Comparison of ENCODE assay signal across 22 mouse cellular contexts in the genomic region with DNA sequence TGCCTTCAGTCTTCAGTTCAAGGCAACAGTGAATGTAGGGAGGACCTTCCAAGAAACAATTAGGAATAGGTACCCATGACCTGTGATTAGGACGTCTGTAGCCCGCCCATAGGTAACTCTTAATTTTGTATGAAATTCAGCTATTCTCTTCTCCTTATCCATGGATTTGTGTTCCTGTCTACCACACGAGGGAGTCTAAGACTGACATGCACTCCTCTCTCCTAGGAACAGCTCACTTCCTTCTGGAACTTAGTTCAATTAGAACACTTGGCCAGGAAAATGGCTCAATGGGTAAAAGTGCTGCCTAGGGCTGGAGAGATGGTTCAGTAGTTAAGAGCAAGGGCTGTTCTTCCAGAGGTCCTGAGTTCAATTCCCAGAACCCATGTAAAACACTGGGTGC. TPM values are rescaled to one million over a fixed set of nuclear protein-coding genes. Genes with fewer than 3 reads are reported as not detected.
A peak's percentile ranks its signal among the peaks of the same experiment; 100 is the strongest.
DNase-seq lines count a peak whose midpoint lies in the region; ATAC-seq and TF ChIP-seq lines count a peak whose summit lies in the region.
"Had no signal": no experiment of that assay in that cellular context is flagged by ENCODE, and none has a peak within 500 bp of the region (broad histone marks: within the 10 kb centered on the region; RNA-seq: fewer than 3 reads in every experiment).

No protein-coding gene starts in this region.

- peaks cover 10% of the 10 kb centered on the region for H3K4me1 ChIP-seq in embryonic facial prominence, embryonic 13.5 days
- H3K4me1 ChIP-seq in embryonic facial prominence, embryonic 10.5 days: peaks cover 18% of the 10 kb centered on the region
- H3K4me1 ChIP-seq in heart, embryonic 12.5 days (replicated peaks): peaks cover 41% of the 10 kb centered on the region
- no peaks in the 10 kb centered on the region for H3K4me1 ChIP-seq in hindbrain, postnatal 0 days (ENCODE audit: insufficient read depth, low read length)
- 0 out of 2 replicates have a peak, but pooled peaks cover 6% of the 10 kb centered on the region for H3K4me1 ChIP-seq in hindbrain, embryonic 13.5 days (replicated peaks)
- no peaks in the 10 kb centered on the region for H3K4me1 ChIP-seq in lung, postnatal 0 days (ENCODE audit: insufficient read depth, low read depth, low read length)

- ATAC-seq in embryonic facial prominence, embryonic 13.5 days (ENCODE audit: insufficient number of reproducible peaks, insufficient read depth, low FRiP score, low TSS enrichment, low read depth): no peak
- ATAC-seq in heart, embryonic 12.5 days (ENCODE audit: insufficient number of reproducible peaks, low FRiP score): no peak
- no peak for ATAC-seq in hindbrain, postnatal 0 days
- ATAC-seq in hindbrain, embryonic 13.5 days (ENCODE audit: low FRiP score): no peak
- ATAC-seq in lung, postnatal 0 days: no peak
- ATAC-seq: activated CD4-positive, CD25-positive, alpha-beta regulatory T cell, adult 4 months; forebrain, embryonic 14.5 days; midbrain, embryonic 16.5 days had no signal

- H3K9ac ChIP-seq in embryonic facial prominence, embryonic 13.5 days: no peak overlapping the region
- no peak overlapping the region for H3K9ac ChIP-seq in heart, embryonic 12.5 days
- H3K9ac ChIP-seq in hindbrain, postnatal 0 days (replicated peaks; ENCODE audit: low read length): no peak overlapping the region
- no peak overlapping the region for H3K9ac ChIP-seq in hindbrain, embryonic 13.5 days
- no peak overlapping the region for H3K9ac ChIP-seq in lung, postnatal 0 days (replicated peaks; ENCODE audit: low read depth)
- H3K9ac ChIP-seq: embryonic facial prominence, embryonic 12.5 days had no signal

- H3K9me3 ChIP-seq in embryonic facial prominence, embryonic 13.5 days: no peaks in the 10 kb centered on the region
- no peaks in the 10 kb centered on the region for H3K9me3 ChIP-seq in embryonic facial prominence, embryonic 10.5 days
- H3K9me3 ChIP-seq in heart, embryonic 12.5 days (replicated peaks): peaks cover 4% of the 10 kb centered on the region
- no peaks in the 10 kb centered on the region for H3K9me3 ChIP-seq in hindbrain, postnatal 0 days (ENCODE audit: low read length)
- no peaks in the 10 kb centered on the region for H3K9me3 ChIP-seq in hindbrain, embryonic 13.5 days
- H3K9me3 ChIP-seq in lung, postnatal 0 days (ENCODE audit: low read length): no peaks in the 10 kb centered on the region
- H3K9me3 ChIP-seq: embryonic facial prominence, embryonic 12.5 days; hindbrain, embryonic 10.5 days had no signal

- H3K27me3 ChIP-seq in embryonic facial prominence, embryonic 13.5 days: no peaks in the 10 kb centered on the region
- no peaks in the 10 kb centered on the region for H3K27me3 ChIP-seq in embryonic facial prominence, embryonic 10.5 days (replicated peaks; ENCODE audit: low read depth, poor library complexity, severe bottlenecking)
- no peaks in the 10 kb centered on the region for H3K27me3 ChIP-seq in heart, embryonic 12.5 days (replicated peaks)
- no peaks in the 10 kb centered on the region for H3K27me3 ChIP-seq in hindbrain, postnatal 0 days (ENCODE audit: insufficient read depth, low read length)
- H3K27me3 ChIP-seq in hindbrain, embryonic 13.5 days: no peaks in the 10 kb centered on the region
- H3K27me3 ChIP-seq in lung, postnatal 0 days (replicated peaks; ENCODE audit: insufficient read depth, low read length): no peaks in the 10 kb centered on the region
- H3K27me3 ChIP-seq: embryonic facial prominence, embryonic 12.5 days had no signal

- no peak overlapping the region for H3K4me2 ChIP-seq in embryonic facial prominence, embryonic 13.5 days
- no peak overlapping the region for H3K4me2 ChIP-seq in heart, embryonic 12.5 days
- H3K4me2 ChIP-seq in hindbrain, postnatal 0 days (ENCODE audit: low read depth, low read length): no peak overlapping the region
- H3K4me2 ChIP-seq in hindbrain, embryonic 13.5 days: no peak overlapping the region
- no peak overlapping the region for H3K4me2 ChIP-seq in lung, postnatal 0 days (replicated peaks; ENCODE audit: low read depth, low read length)
- H3K4me2 ChIP-seq: embryonic facial prominence, embryonic 12.5 days had no signal

- TF ChIP-seq EP300 in lung, postnatal 0 days (IDR thresholded peaks at IDR 0.05): no peak

- H3K27ac ChIP-seq in embryonic facial prominence, embryonic 13.5 days: peak overlapping the region; percentile 8; the same call in 1 of the 2 replicates
- H3K27ac ChIP-seq in embryonic facial prominence, embryonic 10.5 days (replicated peaks): no peak overlapping the region
- H3K27ac ChIP-seq in heart, embryonic 12.5 days (ENCODE audit: poor library complexity, severe bottlenecking): peak overlapping the region; percentile 79; the same call in 1 of the 2 replicates
- no peak overlapping the region for H3K27ac ChIP-seq in hindbrain, postnatal 0 days
- no peak overlapping the region for H3K27ac ChIP-seq in hindbrain, embryonic 13.5 days
- H3K27ac ChIP-seq in lung, postnatal 0 days (ENCODE audit: low read length): no peak overlapping the region
- H3K27ac ChIP-seq: embryonic facial prominence, embryonic 12.5 days; hindbrain, embryonic 10.5 days had no signal

- no peak for DNase-seq in embryonic facial prominence, embryonic 10.5 days (ENCODE audit: low spot score)
- no peak for DNase-seq in heart, adult 11 months
- DNase-seq in hindbrain, postnatal 0 days (ENCODE audit: low spot score): no peak
- peak; percentile 35 for DNase-seq in lung, postnatal 0 days (ENCODE audit: low spot score)
- no peak for DNase-seq in lung, postnatal 36 days
- DNase-seq: adrenal gland, postnatal 10 days; cerebellum, adult 18-20 months; cerebellum, postnatal 14 days; gastrocnemius, postnatal 25 days; kidney, adult 18-20 months; kidney, postnatal 10 days; lung, adult 18-20 months; lung, postnatal 4 days; thymus, postnatal 14 days had no signal

- H3K36me3 ChIP-seq in embryonic facial prominence, embryonic 13.5 days: peaks cover 5% of the 10 kb centered on the region; the same call in 1 of the 2 replicates
- H3K36me3 ChIP-seq in embryonic facial prominence, embryonic 10.5 days (replicated peaks): peaks cover 56% of the 10 kb centered on the region
- H3K36me3 ChIP-seq in heart, embryonic 12.5 days: peaks cover 31% of the 10 kb centered on the region
- no peaks in the 10 kb centered on the region for H3K36me3 ChIP-seq in hindbrain, postnatal 0 days (ENCODE audit: insufficient read depth, low read length)
- peaks cover 13% of the 10 kb centered on the region for H3K36me3 ChIP-seq in hindbrain, embryonic 13.5 days
- no peaks in the 10 kb centered on the region for H3K36me3 ChIP-seq in lung, postnatal 0 days (ENCODE audit: insufficient read depth, low read length)

- WGBS in embryonic facial prominence, embryonic 13.5 days: 76% methylated on average over 3 of the region's 3 CpGs
- 77% methylated on average over 3 of the region's 3 CpGs for WGBS in embryonic facial prominence, embryonic 10.5 days
- WGBS in heart, embryonic 12.5 days: 62% methylated on average over 3 of the region's 3 CpGs
- 87% methylated on average over 3 of the region's 3 CpGs for WGBS in hindbrain, postnatal 0 days
- 90% methylated on average over 3 of the region's 3 CpGs for WGBS in hindbrain, embryonic 13.5 days
- 68% methylated on average over 3 of the region's 3 CpGs for WGBS in lung, postnatal 0 days

- peak; percentile 18; the same call in 1 of the 2 replicates for TF ChIP-seq CTCF in hindbrain, postnatal 0 days (IDR thresholded peaks at IDR 0.05; ENCODE audit: low read depth)
- TF ChIP-seq CTCF in lung, postnatal 0 days (IDR thresholded peaks at IDR 0.05): peak; percentile 60

- no peak overlapping the region for H3K4me3 ChIP-seq in embryonic facial prominence, embryonic 13.5 days
- no peak overlapping the region for H3K4me3 ChIP-seq in embryonic facial prominence, embryonic 10.5 days
- H3K4me3 ChIP-seq in heart, embryonic 12.5 days: no peak overlapping the region
- H3K4me3 ChIP-seq in hindbrain, postnatal 0 days (ENCODE audit: low read length): no peak overlapping the region
- H3K4me3 ChIP-seq in hindbrain, embryonic 13.5 days: no peak overlapping the region
- H3K4me3 ChIP-seq in lung, postnatal 0 days (ENCODE audit: low read depth, low read length): no peak overlapping the region
- H3K4me3 ChIP-seq: embryonic facial prominence, embryonic 12.5 days; hindbrain, embryonic 10.5 days had no signal

RNA-seq across cellular contexts. Expression of gene Ipo9, which starts 50.5 kb away (rescaled TPM):
- 139 and 147 TPM in 2 replicates for polyA plus RNA-seq in embryonic facial prominence, embryonic 13.5 days (2015; fragmentation: Nextera tagmentation; extraction: Ambion mirVana)
- 182 and 203 TPM in 2 replicates for polyA plus RNA-seq in embryonic facial prominence, embryonic 10.5 days (2016; fragmentation: Nextera tagmentation; extraction: Ambion mirVana)
- polyA plus RNA-seq in heart, embryonic 12.5 days (2016; fragmentation: Nextera tagmentation; extraction: Ambion mirVana): 106 and 107 TPM in 2 replicates
- total RNA-seq in hindbrain, postnatal 0 days (2014; rRNA removed): 118 and 134 TPM in 2 replicates
- 90.9 and 91.1 TPM in 2 replicates for polyA plus RNA-seq in hindbrain, postnatal 0 days (2015; fragmentation: Nextera tagmentation; extraction: Ambion mirVana)
- polyA plus RNA-seq in hindbrain, embryonic 13.5 days (2015; fragmentation: Nextera tagmentation; extraction: Ambion mirVana): 124 and 126 TPM in 2 replicates
- polyA plus RNA-seq in lung, postnatal 0 days (2015; fragmentation: Nextera tagmentation; extraction: Ambion mirVana): 26.1 and 30.7 TPM in 2 replicates

Comparison
In these comparisons a context has a peak if more than half of its experiments do, and no peak if none do; other contexts are left out.
1. H3K27ac ChIP-seq: peak in embryonic facial prominence, embryonic 13.5 days (single experiment) and heart, embryonic 12.5 days (single experiment); none in embryonic facial prominence, embryonic 10.5 days (single experiment), hindbrain, postnatal 0 days (single experiment), hindbrain, embryonic 13.5 days (single experiment) and lung, postnatal 0 days (single experiment).